Mouse (Mus musculus) embryonic facial prominence, embryonic 12.5 days (tissue): ENCODE data around the gene Gm28635. TPM values are rescaled to one million over a fixed set of nuclear protein-coding genes. Genes with fewer than 3 reads are reported as not detected.

Experiments
- ATAC-seq: fragments of 200-750 bp; cut with Nextera tagmentation; 2 replicates; pipeline ENCODE4 v1.8.0; 2017; ENCODE audit not compliant: insufficient number of reproducible peaks, insufficient read depth, low FRiP score, low TSS enrichment
- H3K27ac ChIP-seq: fragments of 300-500 bp; sonication (generic); 2 replicates; pipeline ENCODE4 v1.5.1; 2016; ENCODE audit warnings: mild to moderate bottlenecking
- H3K27me3 ChIP-seq: fragments of 300-500 bp; sonication (generic); 2 replicates; pipeline ENCODE4 v1.6.1; 2016; ENCODE audit warnings: mild to moderate bottlenecking, moderate library complexity
- H3K36me3 ChIP-seq: fragments of 300-500 bp; sonication (generic); 2 replicates; pipeline ENCODE4 v1.6.1; 2016; ENCODE audit warnings: mild to moderate bottlenecking
- H3K4me1 ChIP-seq: fragments of 300-500 bp; sonication (generic); 2 replicates; pipeline ENCODE4 v1.6.1; 2016
- H3K4me2 ChIP-seq: fragments of 300-500 bp; sonication (generic); replicated peaks from 2 replicates; pipeline ENCODE4 v1.6.1; 2016; ENCODE audit warnings: mild to moderate bottlenecking, moderate library complexity
- H3K4me3 ChIP-seq: fragments of 300-500 bp; sonication (generic); 2 replicates; pipeline ENCODE4 v1.5.1; 2016; ENCODE audit warnings: mild to moderate bottlenecking
- H3K9ac ChIP-seq: fragments of 300-500 bp; sonication (generic); 2 replicates; pipeline ENCODE4 v1.6.1; 2016; ENCODE audit warnings: mild to moderate bottlenecking, moderate library complexity
- H3K9me3 ChIP-seq: fragments of 300-500 bp; sonication (generic); 2 replicates; pipeline ENCODE4 v1.6.1; 2016; ENCODE audit warnings: mild to moderate bottlenecking, moderate library complexity
- WGBS: fragments of 180-500 bp; shearing (Covaris S2); methylation state at CpG from one replicate; pipeline ENCODE4 v1.1.7; 2016; 5-methylcytosine and 5-hydroxymethylcytosine counted together
- polyA plus RNA-seq: library from polyadenylated mRNA; unstranded; fragments of >200 nt; fragmentation: Nextera tagmentation; extraction: Ambion mirVana; gene quantifications from 2 replicates; pipeline ENCODE4 v1.2.1, GENCODE M21; 2016

Gene Gm28635
- polyA plus RNA-seq, 1 experiment from 2014 or later, result not detected

DNA sequence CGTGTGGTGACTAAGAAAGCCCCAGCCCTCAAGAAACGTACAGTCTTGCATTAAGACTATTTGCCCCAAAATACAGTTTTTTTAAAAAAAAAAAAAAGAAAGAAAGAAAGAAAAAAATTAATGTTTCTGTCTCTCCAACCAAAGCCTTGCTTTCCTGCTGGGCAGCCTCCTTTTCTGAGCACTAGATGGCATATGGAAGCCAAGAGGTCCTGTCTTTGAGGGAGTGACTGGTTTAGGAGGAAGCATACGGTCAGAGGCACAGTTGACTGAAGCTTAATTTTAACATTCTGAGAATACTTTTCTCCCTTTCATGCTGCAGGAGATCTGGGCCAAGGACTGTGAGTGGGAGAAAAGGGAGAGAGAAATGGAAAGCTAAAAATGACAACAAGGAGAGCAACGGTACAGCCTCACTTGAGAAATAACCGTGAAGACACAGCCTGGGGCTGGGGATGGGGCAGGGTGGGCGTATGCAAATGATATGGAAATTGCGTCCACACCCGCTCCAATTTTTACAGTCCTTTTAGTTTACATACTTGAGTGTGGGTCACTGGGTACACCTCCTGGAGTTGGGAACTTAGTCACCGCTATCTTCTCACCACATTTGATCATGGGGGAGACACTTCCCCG is 120.8 kb downstream of the Gm28635 start:
- no peaks in the 10 kb centered on the region for H3K4me1 ChIP-seq
- H3K4me2 ChIP-seq, result no peak overlapping the region
- WGBS, result 48% methylated on average over 10 of the region's 10 CpGs
- no peak overlapping the region for H3K9ac ChIP-seq
- H3K27me3 ChIP-seq, result no peaks in the 10 kb centered on the region
- no peak for ATAC-seq
- no peaks in the 10 kb centered on the region for H3K9me3 ChIP-seq
- no peak overlapping the region for H3K27ac ChIP-seq
- no peaks in the 10 kb centered on the region for H3K36me3 ChIP-seq
- H3K4me3 ChIP-seq, result no peak overlapping the region

Other genes starting within 250 kb of the Gm28635 start
- gene Tfpi, start 201.3 kb downstream of the Gm28635 start, polyA plus RNA-seq, result 21.9 and 24.1 TPM in 2 replicates
- gene Ctnnd1, start 27.3 kb downstream of the Gm28635 start, polyA plus RNA-seq, result 45.5 and 49.0 TPM in 2 replicates
- 0.36 and 0.47 TPM in 2 replicates for gene Btbd18, start 19.0 kb downstream of the Gm28635 start, polyA plus RNA-seq
- 348 and 377 TPM in 2 replicates for gene Selenoh, start 7.3 kb downstream of the Gm28635 start, polyA plus RNA-seq
- 38.0 and 40.7 TPM in 2 replicates for gene Med19, start 361 bp upstream of the Gm28635 start, polyA plus RNA-seq
- gene Tmx2, start 1.1 kb upstream of the Gm28635 start, polyA plus RNA-seq, result 118 and 122 TPM in 2 replicates
- 31.2 and 33.9 TPM in 2 replicates for gene Zdhhc5, start 37.1 kb upstream of the Gm28635 start, polyA plus RNA-seq
- gene Clp1, start 49.3 kb upstream of the Gm28635 start, polyA plus RNA-seq, result 41.9 and 43.8 TPM in 2 replicates
- gene Ypel4, start 56.0 kb upstream of the Gm28635 start, polyA plus RNA-seq, result 12.3 and 13.7 TPM in 2 replicates
- gene Gm19426, start 65.6 kb upstream of the Gm28635 start, polyA plus RNA-seq, result 13.0 and 13.9 TPM in 2 replicates
- gene Serping1, start 97.4 kb upstream of the Gm28635 start, polyA plus RNA-seq, result 24.7 and 24.9 TPM in 2 replicates
- gene Ube2l6, start 120.8 kb upstream of the Gm28635 start, polyA plus RNA-seq, result 32.9 and 33.5 TPM in 2 replicates
- 0.13 and 0.23 TPM in 2 replicates for gene Smtnl1, start 144.6 kb upstream of the Gm28635 start, polyA plus RNA-seq
- 39.4 and 41.3 TPM in 2 replicates for gene Timm10, start 149.0 kb upstream of the Gm28635 start, polyA plus RNA-seq
- 19.0 and 19.6 TPM in 2 replicates for gene Slc43a1, start 160.8 kb upstream of the Gm28635 start, polyA plus RNA-seq
- gene Rtn4rl2, start 208.7 kb upstream of the Gm28635 start, polyA plus RNA-seq, result 5.2 and 5.4 TPM in 2 replicates